Mouse (Mus musculus) ES-Bruce4 (cell line): ENCODE measurements around the gene Tex264.

ENCODE experiments used
- CTCF ChIP-seq: IDR thresholded peaks from one replicate; pipeline ENCODE4 v1.8.1; 2011; ENCODE audit warnings: low read depth, low read length
- EP300 ChIP-seq: IDR thresholded peaks from 2 replicates; pipeline ENCODE4 v1.6.1; 2011; ENCODE audit warnings: low read depth, low read length; ENCODE audit not compliant: insufficient read depth
- POLR2A ChIP-seq: IDR thresholded peaks from one replicate; pipeline ENCODE4 v1.8.1; 2011; ENCODE audit warnings: low read length; ENCODE audit not compliant: insufficient read depth

GRCm38 (mm10) chr9:106632185-106632584 lies 53.5 kb downstream of the Tex264 start:
- no peak for TF ChIP-seq POLR2A
- TF ChIP-seq CTCF = no peak
- no peak for TF ChIP-seq EP300
